Mouse (Mus musculus) myocyte (in vitro differentiated cells): ENCODE measurements around the gene Plxdc2.

ENCODE experiments used
- CEBPB ChIP-seq: IDR thresholded peaks from 2 replicates; pipeline ENCODE4 v1.6.1; 2011; ENCODE audit warnings: mild to moderate bottlenecking, moderate library complexity; ENCODE audit not compliant: poor library complexity, insufficient read depth, severe bottlenecking
- E2F4 ChIP-seq: IDR thresholded peaks from one replicate; pipeline ENCODE4 v1.6.1; 2011; ENCODE audit warnings: mild to moderate bottlenecking, control low read depth, moderate library complexity; ENCODE audit not compliant: insufficient read depth
- MAX ChIP-seq: IDR thresholded peaks from one replicate; pipeline ENCODE4 v1.6.1; 2011; ENCODE audit warnings: low read depth, mild to moderate bottlenecking, control low read depth
- MYOD1 ChIP-seq, 3 experiments: IDR thresholded peaks; one replicate each; pipeline ENCODE4 v1.6.1; 2011; ENCODE audit warnings: control low read depth in 2 of 3, low read depth in 2 of 3, mild to moderate bottlenecking in 2 of 3, moderate library complexity in 1 of 3; ENCODE audit not compliant: insufficient read length in 2 of 3, control insufficient read depth in 1 of 3
- MYOG ChIP-seq, 3 experiments: IDR thresholded peaks; one replicate each; pipeline ENCODE4 v1.6.1; 2011; ENCODE audit warnings: control low read depth in 2 of 3, low read depth in 2 of 3, mild to moderate bottlenecking in 2 of 3; ENCODE audit not compliant: insufficient read length in 2 of 3, control insufficient read depth in 1 of 3, insufficient read depth in 1 of 3
- POLR2A ChIP-seq: IDR thresholded peaks from one replicate; pipeline ENCODE4 v1.6.1; 2011; ENCODE audit warnings: low read depth, mild to moderate bottlenecking, control low read depth, moderate library complexity; ENCODE audit not compliant: insufficient read length
- POLR2AphosphoS2 ChIP-seq: IDR thresholded peaks from one replicate; pipeline ENCODE4 v1.6.1; 2011; ENCODE audit warnings: low read depth, control low read depth; ENCODE audit not compliant: insufficient read length
- REST ChIP-seq: IDR thresholded peaks from one replicate; pipeline ENCODE4 v1.6.1; 2011; ENCODE audit warnings: mild to moderate bottlenecking, control low read depth, moderate library complexity; ENCODE audit not compliant: insufficient read depth, insufficient read length
- SRF ChIP-seq: IDR thresholded peaks from one replicate; pipeline ENCODE4 v1.6.1; 2011; ENCODE audit warnings: low read depth; ENCODE audit not compliant: control insufficient read depth, insufficient read length
- TCF12 ChIP-seq: IDR thresholded peaks from one replicate; pipeline ENCODE4 v1.6.1; 2011; ENCODE audit warnings: mild to moderate bottlenecking, control low read depth; ENCODE audit not compliant: poor library complexity, insufficient read depth, severe bottlenecking
- TCF3 ChIP-seq: IDR thresholded peaks from one replicate; pipeline ENCODE4 v1.6.1; 2011; ENCODE audit warnings: low read depth, control low read depth; ENCODE audit not compliant: insufficient read length
- USF1 ChIP-seq: IDR thresholded peaks from one replicate; pipeline ENCODE4 v1.6.1; 2011; ENCODE audit warnings: low read depth, mild to moderate bottlenecking, control low read depth, moderate library complexity

DNA sequence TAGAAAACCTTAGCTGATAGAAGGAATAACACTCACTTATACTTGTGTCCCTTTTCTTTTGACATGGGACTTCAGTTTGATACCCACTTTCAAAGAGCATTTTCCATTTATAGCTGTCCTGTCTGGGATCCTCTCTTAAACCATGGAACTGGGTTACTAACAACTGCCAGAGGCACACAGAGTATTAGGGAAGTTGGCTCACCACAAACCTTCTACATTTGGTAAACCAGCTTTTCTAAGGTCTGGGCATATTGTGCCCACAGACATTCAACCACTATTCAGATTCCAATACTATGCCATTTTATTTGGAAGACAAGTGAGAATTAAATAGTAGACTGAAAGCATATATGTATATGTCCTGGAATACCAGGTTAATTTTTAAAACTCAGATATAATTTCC, 232.4 kb downstream of the Plxdc2 start:
- TF ChIP-seq CEBPB (no peak), USF1 (no peak), POLR2A (no peak), MYOD1 (IDR thresholded peaks at IDR 0.05; ENCODE audit: control insufficient read depth in 1 of 3, insufficient read length in 2 of 3, low read depth in 2 of 3) (no peak), POLR2AphosphoS2 (no peak), SRF (no peak), MAX (no peak), MYOG (IDR thresholded peaks at IDR 0.05; ENCODE audit: control insufficient read depth in 1 of 3, insufficient read depth in 1 of 3, insufficient read length in 2 of 3, low read depth in 2 of 3) (no peak), TCF12 (no peak), E2F4 (no peak), REST (no peak), TCF3 (no peak)
